Mouse (Mus musculus): ENCODE measurements at regions not wholly inside any gene's neighbourhood (a gene's known extent, or its start where the extent isn't known, plus 50 kb on each side); places are given as distances from the start of the nearest gene placed in this dataset.

DNA sequence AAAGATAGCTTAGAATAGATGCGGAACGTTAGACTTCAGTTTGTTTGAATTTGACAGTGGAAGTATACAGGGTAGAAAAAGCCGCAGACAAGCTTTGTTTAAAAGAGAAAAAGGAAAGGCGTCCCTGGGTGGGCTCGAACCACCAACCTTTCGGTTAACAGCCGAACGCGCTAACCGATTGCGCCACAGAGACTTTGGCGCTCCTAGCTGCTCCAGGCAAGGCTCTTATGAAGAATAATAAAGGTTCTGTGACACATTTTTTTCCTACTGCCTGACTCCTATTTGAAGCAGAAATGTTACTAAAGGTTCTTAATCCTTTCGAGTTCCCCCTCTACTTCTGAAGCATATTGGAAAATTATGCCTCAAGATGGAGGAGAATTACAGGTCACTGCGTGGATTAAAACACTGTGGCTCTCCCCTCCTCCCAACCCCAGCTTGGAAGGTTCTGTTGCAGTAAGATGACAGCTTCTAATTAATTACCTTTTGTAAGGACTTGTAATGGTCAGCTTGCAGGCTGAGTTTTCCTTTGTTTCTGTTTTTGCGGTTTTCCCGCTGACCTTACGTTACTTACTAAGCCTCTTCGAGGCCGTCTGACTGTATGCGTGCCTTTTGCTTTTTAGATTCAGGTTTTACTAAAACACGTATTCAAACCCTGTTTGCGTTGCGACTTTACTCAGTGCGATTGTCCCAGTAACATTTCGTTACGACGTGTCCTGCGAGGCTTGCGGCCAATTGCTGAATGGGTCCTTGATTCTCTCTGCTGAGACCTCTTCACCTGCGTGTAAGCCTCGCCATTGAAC, 85.1 kb upstream of the Commd3 start:
- TF ChIP-seq CTCF (IDR thresholded peaks at IDR 0.05; ENCODE audit: borderline replicate concordance, insufficient read depth, low read length) (no peak), POLR2A (IDR thresholded peaks at IDR 0.05; ENCODE audit: low read depth, low read length) (no peak)
